Mouse (Mus musculus): Measurements from ENCODE around the gene Trim33.
A peak's percentile ranks its signal among the peaks of the same experiment; 100 is the strongest.

Trim33 gene

DNA sequence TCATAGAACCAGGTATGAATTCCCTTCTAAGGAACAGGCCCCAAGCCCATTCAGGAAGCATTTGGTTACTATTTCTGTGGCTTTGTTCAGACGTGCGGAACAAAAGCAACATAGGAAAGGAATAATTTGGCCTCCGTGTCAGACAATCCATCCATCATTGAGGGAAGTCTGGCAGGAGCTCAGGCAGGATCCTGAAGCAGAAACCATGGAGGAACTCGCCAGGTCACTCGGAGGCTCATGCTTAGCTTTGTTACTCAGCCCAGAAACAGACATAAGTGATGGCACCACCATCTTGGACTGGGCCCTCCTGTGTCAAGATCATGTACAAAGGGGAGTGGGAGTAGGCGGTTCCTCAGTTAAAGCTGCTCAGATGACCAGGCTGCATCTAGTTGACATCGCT lies 82.1 kb downstream of the Trim33 start:
- DNase-seq (ENCODE audit: low read depth) = no peak

DNA sequence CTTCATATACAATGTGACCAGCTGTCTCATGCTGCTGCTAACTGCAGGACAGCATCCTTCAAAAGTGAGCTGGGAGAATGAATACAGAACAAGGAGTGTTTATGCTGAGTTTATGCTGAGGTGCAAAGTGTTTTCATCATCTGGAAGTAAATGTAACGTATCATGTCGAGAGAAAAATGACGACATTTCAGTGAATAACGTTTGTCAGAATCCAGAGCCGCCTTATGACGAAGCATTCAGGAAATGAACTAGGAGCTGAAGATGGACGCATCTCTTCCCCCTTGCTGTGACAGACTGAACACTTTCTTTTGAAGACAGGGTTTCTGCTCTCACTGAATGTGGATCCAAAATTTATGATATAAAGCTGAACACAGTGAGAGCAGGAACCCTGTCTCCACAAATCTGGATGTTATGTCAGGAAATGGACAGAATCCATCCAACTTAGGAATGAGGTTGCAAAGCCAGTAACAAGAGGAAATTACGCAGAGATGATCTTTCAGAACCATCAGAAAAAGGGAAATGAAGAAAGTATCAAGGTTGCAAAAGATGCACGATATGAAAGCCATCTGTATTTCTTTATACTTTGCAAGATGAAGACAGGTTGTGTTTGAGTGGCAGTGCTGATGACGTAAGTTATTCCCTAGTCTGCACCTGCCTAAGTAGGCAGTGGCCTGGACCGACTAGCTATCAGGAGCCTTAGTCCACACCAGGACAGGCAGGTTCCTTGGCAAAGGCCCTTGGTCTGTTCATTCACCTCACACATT lies 85.3 kb downstream of the Trim33 start:
- peak; percentile 47 for DNase-seq (ENCODE audit: low read depth)

- DNase-seq (ENCODE audit: low read depth) = no peak
Observed at GRCm38 (mm10) chr3:103367176-103367970, 88.3 kb downstream of the Trim33 start.

- DNase-seq (ENCODE audit: low read depth) = no peak
Observed at GRCm38 (mm10) chr3:103368731-103369130, 89.6 kb downstream of the Trim33 start.

- peak; percentile 82 for DNase-seq (ENCODE audit: low read depth)
Observed at GRCm38 (mm10) chr3:103374028-103374427, 94.9 kb downstream of the Trim33 start.

- DNase-seq (ENCODE audit: low read depth) = no peak
Observed at GRCm38 (mm10) chr3:103375181-103375855, 96.2 kb downstream of the Trim33 start.

GRCm38 (mm10) chr3:103378018-103378417 lies 98.9 kb downstream of the Trim33 start:
- DNase-seq (ENCODE audit: low read depth) = peak; percentile 93

DNA sequence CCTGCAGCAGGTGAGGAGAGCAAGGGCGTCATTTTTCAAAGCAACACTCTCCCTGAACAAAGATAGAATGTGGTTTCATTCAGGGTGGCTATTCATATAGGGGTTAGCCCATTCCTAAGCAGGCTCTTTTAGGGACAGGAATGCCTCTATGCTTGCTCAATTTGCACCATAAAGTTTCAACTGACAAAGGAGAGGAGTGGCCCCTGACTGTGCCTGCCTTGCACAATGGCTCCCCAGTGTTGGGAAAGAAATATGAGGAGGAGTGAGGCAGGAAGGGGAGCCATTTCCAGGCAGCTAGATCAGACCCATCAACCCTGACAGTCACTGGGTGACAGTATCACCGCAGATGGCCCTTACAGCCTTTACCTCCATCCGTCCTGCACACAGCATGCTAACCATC lies 100.3 kb downstream of the Trim33 start:
- peak; percentile 48 for DNase-seq (ENCODE audit: low read depth)

DNA sequence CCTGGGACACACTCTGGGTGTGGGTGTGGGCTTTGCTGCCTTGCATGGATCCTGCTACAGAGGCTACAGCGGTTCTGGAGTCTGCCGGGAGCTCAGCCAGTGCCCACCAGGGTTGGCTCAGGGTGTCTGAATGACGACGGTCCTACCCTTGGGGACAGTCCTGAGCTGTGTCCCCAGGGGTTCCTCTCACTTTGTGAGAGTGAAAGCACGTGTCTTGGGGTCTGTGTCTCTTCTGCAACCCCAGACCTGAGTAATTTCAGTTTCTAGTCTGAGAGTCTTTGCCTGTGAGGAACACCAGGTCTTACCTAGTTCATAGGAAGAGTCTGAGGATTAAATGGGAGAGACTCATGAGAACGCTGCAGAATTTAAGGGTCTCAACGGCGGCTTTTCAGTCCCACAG lies 101.7 kb downstream of the Trim33 start:
- DNase-seq (ENCODE audit: low read depth) = no peak

DNA sequence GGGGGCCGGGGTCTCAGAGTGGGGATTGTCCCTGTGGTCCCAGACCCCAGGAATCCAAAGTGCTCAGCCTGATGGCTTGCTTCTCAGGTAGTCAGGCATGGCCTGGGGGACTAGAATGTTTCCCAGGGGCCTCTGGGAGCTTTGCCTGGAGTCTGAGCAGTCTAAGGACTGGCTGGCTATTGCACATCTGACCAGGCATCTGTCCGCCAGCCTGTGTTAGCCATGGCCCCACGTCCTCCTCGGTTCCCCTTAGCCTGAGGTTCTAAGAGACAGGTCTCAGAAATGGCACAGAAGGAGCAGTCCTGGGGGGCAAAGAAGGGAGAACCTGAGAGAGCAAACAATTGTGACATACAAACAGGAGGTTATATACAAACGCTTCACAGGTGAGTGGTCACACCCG lies 102.3 kb downstream of the Trim33 start:
- DNase-seq (ENCODE audit: low read depth) = no peak

DNA sequence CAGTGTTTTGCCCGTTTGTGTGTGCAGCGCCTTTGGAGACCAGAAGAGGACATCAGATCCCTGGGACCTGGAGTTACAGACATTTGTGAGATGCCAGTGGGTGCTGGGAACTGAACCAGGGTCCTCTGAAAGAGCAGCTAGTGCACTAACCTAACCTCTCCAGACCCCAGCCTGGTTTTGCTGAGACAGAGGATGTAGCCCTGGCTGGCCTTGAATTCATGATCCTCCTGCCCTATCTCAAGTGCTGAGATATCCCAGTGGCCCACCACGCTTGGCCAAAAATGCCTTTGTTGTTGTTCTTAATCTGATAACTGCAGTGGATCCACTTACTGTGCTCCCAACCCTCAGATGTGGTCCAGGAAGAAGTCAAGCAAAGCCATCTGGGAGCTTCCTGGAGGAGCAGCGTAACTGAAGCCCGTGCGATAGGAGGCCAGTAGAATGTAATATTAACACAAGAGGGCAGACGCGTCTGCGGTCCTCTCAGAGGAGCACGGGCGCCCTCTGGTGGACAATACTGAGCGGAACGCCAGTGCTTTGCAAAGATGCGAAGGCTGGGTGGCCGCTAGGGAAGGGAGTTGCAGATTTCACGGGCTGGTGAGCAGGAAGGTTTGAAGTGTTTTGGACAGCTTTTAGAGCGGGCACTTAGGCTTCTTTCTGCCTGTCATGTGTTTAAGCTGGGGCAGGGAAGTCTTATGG lies 103.9 kb downstream of the Trim33 start:
- peak; percentile 90 for DNase-seq (ENCODE audit: low read depth)

DNA sequence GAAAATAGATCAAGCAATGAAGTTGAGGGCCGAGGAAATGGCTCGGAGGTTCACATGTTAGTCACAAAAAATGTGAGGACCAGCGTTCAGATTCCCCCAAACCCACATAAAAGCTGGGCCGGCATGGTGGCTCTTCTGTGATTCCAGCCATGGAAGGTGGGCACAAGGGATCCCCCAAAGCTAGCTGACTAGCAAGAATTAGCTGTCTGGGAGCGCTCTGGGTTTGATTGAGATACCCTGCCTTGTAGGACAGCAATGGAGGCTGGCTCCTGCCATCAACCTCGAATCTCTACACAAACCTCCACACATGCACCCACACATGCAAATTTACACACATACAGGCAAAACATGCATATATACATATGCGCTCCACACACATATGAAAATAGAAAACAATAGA lies 105.4 kb downstream of the Trim33 start:
- DNase-seq (ENCODE audit: low read depth) = no peak

- DNase-seq (ENCODE audit: low read depth) = no peak
Observed at GRCm38 (mm10) chr3:103384949-103385348, 105.9 kb downstream of the Trim33 start.

GRCm38 (mm10) chr3:103385383-103386291 lies 106.5 kb downstream of the Trim33 start:
- peak; percentile 59 for DNase-seq (ENCODE audit: low read depth)

- DNase-seq (ENCODE audit: low read depth) = peak; percentile 42
Observed at GRCm38 (mm10) chr3:103386292-103387031, 107.4 kb downstream of the Trim33 start.

DNA sequence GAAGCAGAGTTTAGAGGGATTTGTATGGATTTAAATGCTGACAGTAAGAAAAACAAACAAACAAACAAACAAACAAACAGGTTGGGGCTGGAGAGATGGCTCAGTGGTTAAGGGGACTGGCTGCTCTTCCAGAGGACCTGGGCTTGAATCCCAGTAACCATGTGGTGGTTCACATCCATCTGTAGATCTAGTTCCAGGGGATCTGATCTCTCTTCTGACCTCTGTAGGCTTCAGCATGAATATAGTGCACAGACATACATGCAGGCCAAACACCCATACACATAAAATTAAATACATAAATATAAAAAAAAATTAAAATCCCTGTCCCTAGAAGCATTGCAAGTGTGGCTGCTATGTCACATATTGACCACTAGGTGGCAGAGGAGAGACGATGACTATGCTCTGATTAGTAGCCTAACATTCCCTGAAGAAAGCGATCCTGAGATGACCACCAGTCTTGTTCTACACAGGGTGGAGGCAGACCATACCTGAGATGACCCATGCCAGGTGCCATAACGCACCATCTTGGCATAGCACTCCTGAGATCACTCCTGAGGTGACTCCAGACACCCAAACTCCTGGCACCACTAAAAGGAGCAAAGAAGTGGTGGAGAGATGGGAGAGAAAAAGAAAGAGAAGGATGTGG lies 113.6 kb downstream of the Trim33 start:
- peak; percentile 62 for DNase-seq (ENCODE audit: low read depth)

GRCm38 (mm10) chr3:103393283-103394060 lies 114.4 kb downstream of the Trim33 start:
- DNase-seq (ENCODE audit: low read depth) = no peak

- DNase-seq (ENCODE audit: low read depth) = no peak
Observed at GRCm38 (mm10) chr3:103394121-103394520, 115.0 kb downstream of the Trim33 start.

GRCm38 (mm10) chr3:103397523-103397922 lies 118.4 kb downstream of the Trim33 start:
- no peak for DNase-seq (ENCODE audit: low read depth)

All from 416B (cell line).